Comparison of ENCODE assay signal across 1 mouse cellular context in the genomic region with DNA sequence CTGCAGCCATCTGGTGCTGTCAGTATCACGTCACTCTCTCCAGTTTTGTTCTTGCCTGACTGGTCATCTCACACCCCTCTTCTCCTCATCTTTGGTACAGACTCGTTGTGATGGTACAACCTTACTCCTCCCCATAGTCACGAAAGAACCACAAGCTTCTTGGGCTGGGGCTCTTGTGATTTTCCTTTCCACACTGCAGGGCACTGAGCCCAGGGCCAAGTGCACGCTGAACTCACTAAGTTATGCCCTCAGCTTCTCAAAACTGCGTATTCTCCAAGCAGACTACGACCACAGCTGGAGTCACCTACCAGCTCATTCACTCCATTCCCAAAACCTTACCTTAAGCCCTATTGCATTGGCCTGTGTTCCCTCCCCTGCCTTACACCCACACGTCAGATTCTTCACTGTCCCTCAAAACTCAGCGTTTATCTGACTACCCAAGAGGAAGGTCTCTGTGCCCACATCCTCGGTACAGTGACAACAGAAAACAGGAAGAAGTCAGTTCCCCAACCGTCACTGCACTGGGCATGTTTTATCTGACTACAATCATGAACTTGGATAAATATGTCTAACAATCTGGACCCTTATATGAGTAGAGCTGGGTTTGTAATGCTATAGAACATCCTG.
TF ChIP-seq lines count a peak whose summit lies in the region.

No protein-coding gene starts in this region.

TF ChIP-seq in MEL, 35 proteins besides CTCF, POLR2A, EP300 and RAD21 (continued from another document):
- no peak for TF ChIP-seq USF1 (IDR thresholded peaks at IDR 0.05; ENCODE audit: low read depth, low read length)
- no peak for TF ChIP-seq MYC (IDR thresholded peaks at IDR 0.05; ENCODE audit: low read depth, low read length)
- TF ChIP-seq MAX (IDR thresholded peaks at IDR 0.05; ENCODE audit: low read length): no peak
- TF ChIP-seq MEF2A (IDR thresholded peaks at IDR 0.05; ENCODE audit: extremely low read depth, insufficient replicate concordance, low read depth, low read length, poor library complexity, severe bottlenecking): no peak
- no peak for TF ChIP-seq CHD1 (IDR thresholded peaks at IDR 0.05; ENCODE audit: low read depth, low read length)
- TF ChIP-seq NELFE (IDR thresholded peaks at IDR 0.05; ENCODE audit: low read depth, low read length): no peak; the same call in 1 of the 2 replicates
- no peak for TF ChIP-seq MAFK (IDR thresholded peaks at IDR 0.05; ENCODE audit: borderline replicate concordance, low read depth, low read length)
- TF ChIP-seq ZNF384 (IDR thresholded peaks at IDR 0.05; ENCODE audit: low read depth, low read length): no peak
- TF ChIP-seq POLR2AphosphoS5 (IDR thresholded peaks at IDR 0.05; ENCODE audit: borderline replicate concordance, low read depth, low read length): no peak
